Mouse (Mus musculus) cerebellum, adult 18-20 months (tissue): ENCODE measurements around the gene Pitpnm2.

Experiments used
- DNase-seq, 2 experiments: peaks; one replicate each; pipeline ENCODE4 v3.0.0; 2021

Gene Pitpnm2

GRCm38 (mm10) chr5:124249614-124250591 lies at the start of gene Pitpnm2:
TSS of gene Pitpnm2 (minus strand) at chr5:124249760.
- DNase-seq: peak; percentile 59 to 82

- DNase-seq: peak in 1 of 2 experiments; percentile 47
Observed at GRCm38 (mm10) chr5:124299307-124299706, 49.7 kb upstream of the Pitpnm2 start.

- no peak for DNase-seq
Observed at GRCm38 (mm10) chr5:124296475-124296874, 46.9 kb upstream of the Pitpnm2 start.

- no peak for DNase-seq
Observed at GRCm38 (mm10) chr5:124293967-124294366, 44.4 kb upstream of the Pitpnm2 start.

- no peak for DNase-seq
Observed at GRCm38 (mm10) chr5:124290216-124290615, 40.7 kb upstream of the Pitpnm2 start.

GRCm38 (mm10) chr5:124287616-124288247 lies 38.2 kb upstream of the Pitpnm2 start:
- DNase-seq: no peak

- peak; percentile 12 to 19 for DNase-seq
Observed at GRCm38 (mm10) chr5:124284330-124284729, 34.8 kb upstream of the Pitpnm2 start.

GRCm38 (mm10) chr5:124282854-124283253 lies 33.3 kb upstream of the Pitpnm2 start:
- DNase-seq: no peak

- no peak for DNase-seq
Observed at GRCm38 (mm10) chr5:124270226-124270625, 20.7 kb upstream of the Pitpnm2 start.

- no peak for DNase-seq
Observed at GRCm38 (mm10) chr5:124269661-124270060, 20.1 kb upstream of the Pitpnm2 start.

GRCm38 (mm10) chr5:124267652-124268051 lies 18.1 kb upstream of the Pitpnm2 start:
- no peak for DNase-seq

GRCm38 (mm10) chr5:124266821-124267220 lies 17.3 kb upstream of the Pitpnm2 start:
- no peak for DNase-seq

GRCm38 (mm10) chr5:124263246-124263645 lies 13.7 kb upstream of the Pitpnm2 start:
- DNase-seq: no peak

GRCm38 (mm10) chr5:124262090-124262489 lies 12.5 kb upstream of the Pitpnm2 start:
- no peak for DNase-seq

- DNase-seq: no peak
Observed at GRCm38 (mm10) chr5:124259133-124259532, 9.6 kb upstream of the Pitpnm2 start.

- no peak for DNase-seq
Observed at GRCm38 (mm10) chr5:124258026-124258425, 8.5 kb upstream of the Pitpnm2 start.

- DNase-seq: no peak
Observed at GRCm38 (mm10) chr5:124255141-124255540, 5.6 kb upstream of the Pitpnm2 start.

GRCm38 (mm10) chr5:124253555-124253954 lies 4.0 kb upstream of the Pitpnm2 start:
- no peak for DNase-seq

- no peak for DNase-seq
Observed at GRCm38 (mm10) chr5:124252580-124253320, 3.2 kb upstream of the Pitpnm2 start.

- DNase-seq: no peak
Observed at GRCm38 (mm10) chr5:124251070-124251469, 1.5 kb upstream of the Pitpnm2 start.

GRCm38 (mm10) chr5:124248845-124249613 lies 531 bp downstream of the Pitpnm2 start:
- DNase-seq: peak; percentile 61 to 78

GRCm38 (mm10) chr5:124247986-124248626 lies 1.5 kb downstream of the Pitpnm2 start:
- peak in 1 of 2 experiments; percentile 26 for DNase-seq
